Mouse (Mus musculus): ENCODE results near the gene Gm10681.
"Not testable (repeated sequence)": the region's sequence is repeated elsewhere in the genome, so short reads cannot be mapped to it uniquely, and the experiment has no call there.

Gm10681 gene

GRCm38 (mm10) chr3:98507229-98507628 is 81.4 kb downstream of the Gm10681 start:
- not testable (repeated sequence) for DNase-seq

Measured in thymus, adult 18-20 months (tissue).